Mouse (Mus musculus) lung, postnatal 4 days (tissue): ENCODE data around the gene Bsph1.
"Not testable (repeated sequence)": the region's sequence is repeated elsewhere in the genome, so short reads cannot be mapped to it uniquely, and the experiment has no call there.

ENCODE experiments used
- DNase-seq, 2 experiments: peaks; one replicate each; pipeline ENCODE4 v3.0.0; 2021

The Bsph1 gene

GRCm38 (mm10) chr7:13450541-13450940 is at the start of gene Bsph1:
TSS of gene Bsph1 (plus strand) at chr7:13450841.
- not testable (repeated sequence) for DNase-seq

GRCm38 (mm10) chr7:13511539-13511938 is 60.9 kb downstream of the Bsph1 start:
- peak in 1 of 2 experiments; percentile 5 for DNase-seq
